8 mouse cellular contexts compared by ENCODE assay signal in genomic region chr8:83290176-83290575, GRCm38 (mm10). TPM values are rescaled to one million over a fixed set of nuclear protein-coding genes. Genes with fewer than 3 reads are reported as not detected.
DNase-seq lines count a peak whose midpoint lies in the region; ATAC-seq and TF ChIP-seq lines count a peak whose summit lies in the region.

Ucp1 (plus strand) TSS chr8:83290352.

- H3K9me3 ChIP-seq in E14TG2a.4 (ENCODE audit: low read length): no peaks in the 10 kb centered on the region
- no peaks in the 10 kb centered on the region for H3K9me3 ChIP-seq in hindbrain, postnatal 0 days (ENCODE audit: low read length)

- no peak for TF ChIP-seq CTCF in gastrocnemius, adult 2 months (IDR thresholded peaks at IDR 0.05)
- 0 out of 2 replicates have a peak, but pooled peaks have one; percentile 15 for TF ChIP-seq CTCF in E14TG2a.4 (conservative IDR thresholded peaks at IDR 0.05; ENCODE audit: low read length)
- TF ChIP-seq CTCF in hindbrain, postnatal 0 days (IDR thresholded peaks at IDR 0.05; ENCODE audit: low read depth): 0 out of 2 replicates have a peak, but pooled peaks have one; percentile 32

- H3K27ac ChIP-seq in gastrocnemius, adult 2 months: no peak within 1 kb of the TSS
- H3K27ac ChIP-seq in hindbrain, postnatal 0 days: no peak within 1 kb of the TSS

- peak within 1 kb of the TSS; percentile 30 for H3K4me3 ChIP-seq in gastrocnemius, adult 2 months
- H3K4me3 ChIP-seq in E14TG2a.4 (replicated peaks; ENCODE audit: low read length): peak within 1 kb of the TSS; percentile 76
- peak within 1 kb of the TSS; percentile 30 for H3K4me3 ChIP-seq in hindbrain, postnatal 0 days (ENCODE audit: low read length)

- WGBS in hindbrain, postnatal 0 days: 6% methylated on average over 20 of the region's 20 CpGs

- no peaks in the 10 kb centered on the region for H3K36me3 ChIP-seq in E14TG2a.4 (ENCODE audit: insufficient read depth, low read length)
- H3K36me3 ChIP-seq in hindbrain, postnatal 0 days (ENCODE audit: insufficient read depth, low read length): no peaks in the 10 kb centered on the region

- ATAC-seq in hindbrain, postnatal 0 days: 0 out of 2 replicates have a peak, but pooled peaks have one; percentile 21

- H3K9ac ChIP-seq in hindbrain, postnatal 0 days (replicated peaks; ENCODE audit: low read length): no peak within 1 kb of the TSS

- DNase-seq in gastrocnemius, adult 2 months: no peak
- no peak for DNase-seq in gastrocnemius, postnatal 14 days
- DNase-seq in embryo, embryonic 11 days: peak; percentile 18
- DNase-seq in hindbrain, postnatal 0 days (ENCODE audit: low spot score): peak; percentile 10
- DNase-seq in neural tube, embryonic 10.5 days (ENCODE audit: extremely low spot score, low spot score): peak; percentile 24
- no peak for DNase-seq in gastrocnemius, postnatal 25 days
- DNase-seq in frontal cortex, postnatal 25 days (ENCODE audit: low spot score in 2 of 2): no peak

- peak within 1 kb of the TSS; percentile 53 for H3K4me2 ChIP-seq in hindbrain, postnatal 0 days (ENCODE audit: low read depth, low read length)

- intact Hi-C loops in gastrocnemius, adult 2 months (cut with DNase I): no loop called here
- intact Hi-C loops in gastrocnemius, postnatal 14 days (cut with DNase I; ENCODE audit: low total_unique reads): no loop called here

- peaks cover 38% of the 10 kb centered on the region for H3K27me3 ChIP-seq in E14TG2a.4 (ENCODE audit: insufficient read depth, low read length)
- H3K27me3 ChIP-seq in hindbrain, postnatal 0 days (ENCODE audit: insufficient read depth, low read length): no peaks in the 10 kb centered on the region

- H3K4me1 ChIP-seq in E14TG2a.4 (replicated peaks; ENCODE audit: low read depth, low read length): peaks cover 31% of the 10 kb centered on the region
- H3K4me1 ChIP-seq in hindbrain, postnatal 0 days (ENCODE audit: insufficient read depth, low read length): no peaks in the 10 kb centered on the region

RNA-seq across cellular contexts. Expression of gene Ucp1, which starts in this region (rescaled TPM):
- not detected for total RNA-seq in gastrocnemius, adult 2 months (2021)
- total RNA-seq in gastrocnemius, postnatal 14 days (2021): not detected
- 0.29 and 0.31 TPM in 2 replicates for total RNA-seq in hindbrain, postnatal 0 days (2014; rRNA removed)
- 0.09 and 0.14 TPM in 2 replicates for polyA plus RNA-seq in hindbrain, postnatal 0 days (2015; fragmentation: Nextera tagmentation; extraction: Ambion mirVana)
- not detected for total RNA-seq in gastrocnemius, postnatal 25 days (2021)

Comparison
In these comparisons a context has a peak if more than half of its experiments do, and no peak if none do; other contexts are left out.
1. Peak in DNase-seq, ATAC-seq, H3K4me3 ChIP-seq and H3K4me2 ChIP-seq in hindbrain, postnatal 0 days; RNA of the gene not detected or under 1 TPM.
2. DNase-seq: peak in embryo, embryonic 11 days (single experiment) and neural tube, embryonic 10.5 days (single experiment); none in gastrocnemius, adult 2 months (single experiment), gastrocnemius, postnatal 14 days (single experiment), gastrocnemius, postnatal 25 days (single experiment) and frontal cortex, postnatal 25 days (0 of 2).
3. Peak in every context shown above with its lines, with median percentiles within 50 percentile points of each other: H3K4me3 ChIP-seq.